Mouse (Mus musculus): Measurements from ENCODE around the gene Flnb.

Gene Flnb

GRCm38 (mm10) chr14:7991108-7991776 lies 173.5 kb downstream of the Flnb start:
- no peak for DNase-seq (ENCODE audit: low spot score in 2 of 2)

GRCm38 (mm10) chr14:7992158-7992557 lies 174.4 kb downstream of the Flnb start:
- DNase-seq (ENCODE audit: low spot score in 2 of 2): no peak

GRCm38 (mm10) chr14:7994271-7994767 lies 176.6 kb downstream of the Flnb start, which contains the start of gene Dnase1l3:
Gene Dnase1l3, minus strand, starts transcription at chr14:7994573.
- no peak for DNase-seq (ENCODE audit: low spot score in 2 of 2)

- peak; percentile 65 to 95 for DNase-seq (ENCODE audit: low spot score in 2 of 2)
Observed at GRCm38 (mm10) chr14:7997255-7997696, 179.5 kb downstream of the Flnb start.

- DNase-seq (ENCODE audit: low spot score in 2 of 2): no peak
Observed at GRCm38 (mm10) chr14:7999030-7999429, 181.3 kb downstream of the Flnb start.

- no peak for DNase-seq (ENCODE audit: low spot score in 2 of 2)
Observed at GRCm38 (mm10) chr14:7999435-7999834, 181.7 kb downstream of the Flnb start.

GRCm38 (mm10) chr14:8000247-8000646 lies 182.5 kb downstream of the Flnb start:
- DNase-seq (ENCODE audit: low spot score in 2 of 2): no peak

Data from left cerebral cortex, adult 9 months (tissue).